Mouse (Mus musculus): ENCODE measurements around the gene Esd. TPM values are rescaled to one million over a fixed set of nuclear protein-coding genes. Genes with fewer than 3 reads are reported as not detected.

The Esd gene
- 388 and 416 TPM in 2 replicates for polyA plus RNA-seq (2014; fragmentation: Nextera tagmentation; extraction: Ambion mirVana)

- WGBS, result under 1% methylated on average over 52 of the region's 53 CpGs
- Histone ChIP-seq H3K27me3 (ENCODE audit: insufficient read depth, low read length) (no peaks in the 10 kb centered on the region), H3K36me3 (ENCODE audit: insufficient read depth) (peaks cover 14% of the 10 kb centered on the region; the same call in 1 of the 2 replicates), H3K9me3 (ENCODE audit: low read depth, low read length) (no peaks in the 10 kb centered on the region), H3K27ac (ENCODE audit: low read depth) (peak within 1 kb of the TSS; percentile 92), H3K4me3 (ENCODE audit: low read depth, low read length) (peak within 1 kb of the TSS; percentile 78), H3K4me1 (ENCODE audit: insufficient read depth) (0 out of 2 replicates have a peak, but pooled peaks cover 12% of the 10 kb centered on the region), H3K4me2 (peak within 1 kb of the TSS; percentile 75), H3K9ac (peak within 1 kb of the TSS; percentile 85)
- DNase-seq (peak; percentile 98), ATAC-seq (ENCODE audit: insufficient read depth) (peak; percentile 98)
- TF ChIP-seq CTCF (IDR thresholded peaks at IDR 0.05; ENCODE audit: low read depth), result peak; percentile 18; the same call in 1 of the 2 replicates
Observed at GRCm38 (mm10) chr14:74732079-74732783, at the start of gene Esd. Esd (plus strand) TSS chr14:74732297.

GRCm38 (mm10) chr14:74684298-74684978 is 47.7 kb upstream of the Esd start:
- Histone ChIP-seq H3K9ac (no peak overlapping the region), H3K27me3 (ENCODE audit: insufficient read depth, low read length) (no peaks in the 10 kb centered on the region), H3K4me1 (ENCODE audit: insufficient read depth) (no peaks in the 10 kb centered on the region), H3K36me3 (ENCODE audit: insufficient read depth) (no peaks in the 10 kb centered on the region), H3K4me3 (ENCODE audit: low read depth, low read length) (no peak overlapping the region), H3K4me2 (no peak overlapping the region), H3K9me3 (ENCODE audit: low read depth, low read length) (no peaks in the 10 kb centered on the region), H3K27ac (ENCODE audit: low read depth) (no peak overlapping the region)
- ATAC-seq (ENCODE audit: insufficient read depth) (no peak), DNase-seq (no peak)
- no peak for TF ChIP-seq CTCF (IDR thresholded peaks at IDR 0.05; ENCODE audit: low read depth)
- WGBS, result 69% methylated on average over 5 of the region's 5 CpGs

- 89% methylated on average over 2 of the region's 2 CpGs for WGBS
- no peak overlapping the region for H3K9ac ChIP-seq
- no peak overlapping the region for H3K4me3 ChIP-seq (ENCODE audit: low read depth, low read length)
- H3K4me1 ChIP-seq (ENCODE audit: insufficient read depth), result no peaks in the 10 kb centered on the region
- no peak for TF ChIP-seq CTCF (IDR thresholded peaks at IDR 0.05; ENCODE audit: low read depth)
- no peak overlapping the region for H3K4me2 ChIP-seq
- DNase-seq (no peak), ATAC-seq (ENCODE audit: insufficient read depth) (no peak)
- H3K27me3 ChIP-seq (ENCODE audit: insufficient read depth, low read length), result no peaks in the 10 kb centered on the region
- H3K9me3 ChIP-seq (ENCODE audit: low read depth, low read length), result no peaks in the 10 kb centered on the region
- H3K27ac ChIP-seq (ENCODE audit: low read depth), result no peak overlapping the region
- H3K36me3 ChIP-seq (ENCODE audit: insufficient read depth), result no peaks in the 10 kb centered on the region
Observed at GRCm38 (mm10) chr14:74691963-74692362, 40.1 kb upstream of the Esd start.

- no peak overlapping the region for H3K4me3 ChIP-seq (ENCODE audit: low read depth, low read length)
- no peak for TF ChIP-seq CTCF (IDR thresholded peaks at IDR 0.05; ENCODE audit: low read depth)
- no peaks in the 10 kb centered on the region for H3K36me3 ChIP-seq (ENCODE audit: insufficient read depth)
- H3K9ac ChIP-seq, result no peak overlapping the region
- no peak for DNase-seq
- no peak overlapping the region for H3K4me2 ChIP-seq
- peak; percentile 38; the same call in 1 of the 2 replicates for ATAC-seq (ENCODE audit: insufficient read depth)
- H3K9me3 ChIP-seq (ENCODE audit: low read depth, low read length), result no peaks in the 10 kb centered on the region
- no peaks in the 10 kb centered on the region for H3K4me1 ChIP-seq (ENCODE audit: insufficient read depth)
- no peaks in the 10 kb centered on the region for H3K27me3 ChIP-seq (ENCODE audit: insufficient read depth, low read length)
- 25% methylated on average over 4 of the region's 4 CpGs for WGBS
- no peak overlapping the region for H3K27ac ChIP-seq (ENCODE audit: low read depth)
Observed at GRCm38 (mm10) chr14:74696766-74697165, 35.3 kb upstream of the Esd start.

DNA sequence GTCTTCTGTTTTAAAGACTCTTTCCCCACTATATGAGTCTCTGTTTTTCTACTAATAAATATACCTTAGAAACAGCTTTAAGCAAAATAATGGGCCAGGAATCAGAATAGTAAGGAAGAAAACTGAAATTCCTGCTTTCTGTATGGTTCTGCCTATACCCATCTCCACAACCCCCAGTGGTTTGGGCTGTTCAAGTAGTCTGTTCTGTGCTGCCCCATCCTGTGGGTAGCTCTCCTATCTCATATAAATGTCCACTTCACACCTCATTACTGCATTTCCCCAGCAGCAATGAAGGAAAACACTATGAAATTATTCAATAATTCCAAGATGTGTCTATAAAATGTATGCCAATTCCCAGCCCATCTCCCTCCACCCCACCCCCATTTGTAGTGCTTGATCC is 34.7 kb upstream of the Esd start:
- ATAC-seq (ENCODE audit: insufficient read depth) (no peak), DNase-seq (no peak)
- H3K27ac ChIP-seq (ENCODE audit: low read depth), result no peak overlapping the region
- H3K9me3 ChIP-seq (ENCODE audit: low read depth, low read length), result no peaks in the 10 kb centered on the region
- H3K27me3 ChIP-seq (ENCODE audit: insufficient read depth, low read length), result no peaks in the 10 kb centered on the region
- H3K4me3 ChIP-seq (ENCODE audit: low read depth, low read length), result no peak overlapping the region
- no peak overlapping the region for H3K9ac ChIP-seq
- no peaks in the 10 kb centered on the region for H3K4me1 ChIP-seq (ENCODE audit: insufficient read depth)
- no peaks in the 10 kb centered on the region for H3K36me3 ChIP-seq (ENCODE audit: insufficient read depth)
- no peak overlapping the region for H3K4me2 ChIP-seq
- TF ChIP-seq CTCF (IDR thresholded peaks at IDR 0.05; ENCODE audit: low read depth), result no peak

GRCm38 (mm10) chr14:74699241-74699640 is 32.9 kb upstream of the Esd start:
- Histone ChIP-seq H3K9me3 (ENCODE audit: low read depth, low read length) (no peaks in the 10 kb centered on the region), H3K36me3 (ENCODE audit: insufficient read depth) (no peaks in the 10 kb centered on the region)

GRCm38 (mm10) chr14:74703930-74704329 is 28.2 kb upstream of the Esd start:
- H3K4me1 ChIP-seq (ENCODE audit: insufficient read depth), result no peaks in the 10 kb centered on the region; the same call in 1 of the 2 replicates
- no peaks in the 10 kb centered on the region for H3K9me3 ChIP-seq (ENCODE audit: low read depth, low read length)
- H3K4me3 ChIP-seq (ENCODE audit: low read depth, low read length), result no peak overlapping the region
- no peak overlapping the region for H3K27ac ChIP-seq (ENCODE audit: low read depth)
- no peak overlapping the region for H3K4me2 ChIP-seq
- H3K27me3 ChIP-seq (ENCODE audit: insufficient read depth, low read length), result no peaks in the 10 kb centered on the region
- TF ChIP-seq CTCF (IDR thresholded peaks at IDR 0.05; ENCODE audit: low read depth), result no peak
- 39% methylated on average over 6 of the region's 6 CpGs for WGBS
- H3K9ac ChIP-seq, result no peak overlapping the region
- H3K36me3 ChIP-seq (ENCODE audit: insufficient read depth), result no peaks in the 10 kb centered on the region
- ATAC-seq (ENCODE audit: insufficient read depth) (no peak), DNase-seq (peak; percentile 20)

More at GRCm38 (mm10) chr14:74699241-74699640, 32.9 kb upstream of the Esd start:
- no peak overlapping the region for H3K9ac ChIP-seq
- H3K27me3 ChIP-seq (ENCODE audit: insufficient read depth, low read length), result no peaks in the 10 kb centered on the region
- no peaks in the 10 kb centered on the region; the same call in 1 of the 2 replicates for H3K4me1 ChIP-seq (ENCODE audit: insufficient read depth)
- H3K27ac ChIP-seq (ENCODE audit: low read depth), result no peak overlapping the region
- H3K4me2 ChIP-seq, result no peak overlapping the region
- 69% methylated on average over 3 of the region's 3 CpGs for WGBS
- DNase-seq (no peak), ATAC-seq (ENCODE audit: insufficient read depth) (no peak)
- H3K4me3 ChIP-seq (ENCODE audit: low read depth, low read length), result no peak overlapping the region
- TF ChIP-seq CTCF (IDR thresholded peaks at IDR 0.05; ENCODE audit: low read depth), result no peak
